Mouse (Mus musculus) kidney, postnatal 36 days (tissue): ENCODE measurements at regions not wholly inside any gene's neighbourhood (a gene's known extent, or its start where the extent isn't known, plus 50 kb on each side); places are given as distances from the start of the nearest gene placed in this dataset.

Experiments
- DNase-seq, 2 experiments: peaks; one replicate each; pipeline ENCODE4 v3.0.0; 2021 to 2022; ENCODE audit warnings: mixed read lengths in 2 of 2

DNA sequence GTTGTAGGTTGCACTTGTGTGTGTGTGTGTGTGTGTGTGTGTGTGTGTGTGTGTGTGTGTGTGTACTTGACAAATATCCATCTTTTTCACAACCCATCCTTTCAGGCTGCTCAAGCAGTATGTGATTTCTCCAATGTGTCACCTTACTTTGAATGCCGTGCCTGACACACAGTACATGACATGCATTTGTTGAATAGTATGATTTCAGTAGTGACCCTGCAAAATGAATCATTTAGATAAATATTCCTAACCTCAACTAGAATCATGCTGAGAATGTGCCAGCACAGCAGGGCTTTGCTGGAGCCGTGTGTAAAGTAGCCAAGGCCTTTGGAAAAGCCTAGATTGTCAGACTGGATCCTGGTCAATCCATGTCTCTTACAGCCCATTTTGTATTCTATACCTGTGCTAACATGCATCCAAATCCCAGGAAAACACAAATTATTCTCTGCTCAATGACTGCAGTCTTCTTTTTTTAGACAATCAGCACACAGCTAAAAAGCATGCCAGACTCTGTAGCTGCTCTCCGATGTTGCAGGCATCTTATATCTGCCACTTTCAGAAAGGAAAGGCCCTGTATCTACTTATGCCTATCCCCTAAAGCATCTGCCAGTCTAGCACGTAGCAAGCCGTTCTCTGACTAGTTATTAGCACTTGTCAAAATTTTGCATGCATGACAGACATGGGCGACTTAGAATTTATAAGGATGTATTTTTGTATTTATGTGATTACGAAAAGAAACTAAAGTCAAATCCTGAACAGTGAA lies 60.0 kb upstream of the Gpr141 start:
- DNase-seq: no peak

DNA sequence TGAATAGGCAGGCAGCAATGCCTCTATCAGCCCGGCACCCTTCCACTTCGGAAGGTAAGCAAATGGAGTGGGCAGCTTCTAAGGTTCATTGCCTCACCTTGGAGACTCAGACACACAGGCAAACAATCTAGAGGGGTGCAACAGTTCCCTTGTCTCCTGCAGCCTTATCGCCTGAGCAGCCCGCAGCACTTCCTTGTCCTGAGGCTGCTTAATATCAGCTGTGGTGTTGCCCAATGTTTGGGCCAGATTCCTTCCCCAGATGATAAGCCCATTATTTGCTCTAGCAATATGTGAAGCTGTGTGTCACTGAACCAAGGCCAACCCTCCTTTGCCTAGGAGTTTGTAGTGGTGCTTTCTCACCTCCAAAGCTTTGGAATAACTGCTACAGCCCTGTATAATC lies 58.8 kb upstream of the Gpr141 start:
- no peak for DNase-seq

DNA sequence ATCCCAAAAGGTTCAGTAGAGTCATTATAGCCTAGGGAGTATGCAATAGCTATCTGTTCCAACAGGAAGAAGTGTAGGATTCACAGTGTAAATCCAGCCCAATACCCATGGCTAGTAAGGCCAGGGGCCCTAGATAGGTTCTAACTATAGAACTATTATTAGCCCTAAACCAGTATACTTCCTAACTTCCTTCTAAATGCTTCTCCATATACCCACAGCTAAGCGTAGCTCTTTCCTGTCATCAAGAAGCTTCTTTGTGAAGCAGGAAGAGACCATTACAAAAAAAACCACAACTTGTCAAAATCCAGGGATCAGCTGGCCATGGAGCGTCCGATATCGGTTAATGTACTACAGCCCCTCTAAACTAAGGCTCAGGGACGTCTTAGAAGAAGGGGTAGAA lies 57.7 kb upstream of the Gpr141 start:
- no peak for DNase-seq

DNA sequence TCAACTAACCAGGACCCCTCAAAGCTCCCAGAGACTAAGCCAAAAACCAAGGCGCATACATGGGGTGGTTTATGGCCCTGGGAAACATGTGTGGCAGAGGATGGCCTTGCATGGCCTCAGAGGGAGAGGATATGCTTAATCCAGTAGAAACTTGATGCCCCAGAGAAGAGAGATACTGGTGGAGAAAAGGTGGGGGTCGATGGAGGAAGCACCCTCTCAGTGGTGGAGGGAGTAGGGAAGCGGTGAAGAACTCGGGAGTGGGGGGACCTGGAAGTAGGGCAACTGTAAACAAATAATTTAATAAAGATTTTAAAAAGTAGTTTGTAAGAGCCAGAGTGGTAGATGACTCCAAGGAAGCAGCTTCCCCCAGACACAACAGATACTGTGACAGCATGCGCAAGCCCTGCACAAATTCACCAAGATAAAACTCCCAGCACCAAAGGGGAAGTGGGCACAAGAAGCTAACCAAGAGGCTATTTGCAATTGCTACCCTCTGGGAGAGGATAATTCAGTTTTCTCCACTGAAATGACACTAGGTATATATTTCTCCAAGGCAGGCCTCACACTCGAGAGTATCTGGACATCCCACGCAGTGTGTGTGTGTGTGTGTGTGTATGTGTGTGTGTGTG lies 50.7 kb upstream of the Gpr141 start:
- no peak for DNase-seq
